Mouse (Mus musculus) hindbrain, postnatal 0 days (tissue): ENCODE measurements at regions not wholly inside any gene's neighbourhood (a gene's known extent, or its start where the extent isn't known, plus 50 kb on each side); places are given as distances from the start of the nearest gene placed in this dataset.

Source experiments
- ATAC-seq: fragments of 200-750 bp; cut with Nextera tagmentation; 2 replicates; pipeline ENCODE4 v1.8.0; 2017; ENCODE audit warnings: mild to moderate bottlenecking, moderate TSS enrichment, moderate library complexity
- DNase-seq: peaks from one replicate; pipeline ENCODE4 v3.0.0-alpha.2; 2015; ENCODE audit warnings: low spot score
- H3K27ac ChIP-seq: fragments of 300-500 bp; sonication (generic); 2 replicates; pipeline ENCODE4 v1.5.1; 2014; ENCODE audit warnings: mild to moderate bottlenecking
- H3K27me3 ChIP-seq: fragments of 300-500 bp; sonication (generic); 2 replicates; pipeline ENCODE4 v1.6.1; 2014; ENCODE audit warnings: low read length, mixed read lengths; ENCODE audit not compliant: insufficient read depth
- H3K36me3 ChIP-seq: fragments of 300-500 bp; sonication (generic); 2 replicates; pipeline ENCODE4 v1.6.1; 2014; ENCODE audit warnings: low read length, mixed read lengths; ENCODE audit not compliant: insufficient read depth
- H3K4me1 ChIP-seq: fragments of 300-500 bp; sonication (generic); 2 replicates; pipeline ENCODE4 v1.6.1; 2014; ENCODE audit warnings: antibody characterized with exemption, low read length, mixed read lengths; ENCODE audit not compliant: insufficient read depth
- H3K4me2 ChIP-seq: fragments of 300-500 bp; sonication (generic); 2 replicates; pipeline ENCODE4 v1.6.1; 2014; ENCODE audit warnings: low read depth, mild to moderate bottlenecking, low read length, moderate library complexity, mixed read lengths
- H3K4me3 ChIP-seq: fragments of 300-500 bp; sonication (generic); 2 replicates; pipeline ENCODE4 v1.5.1; 2014; ENCODE audit warnings: low read length
- H3K9ac ChIP-seq: fragments of 300-500 bp; sonication (generic); replicated peaks from 2 replicates; pipeline ENCODE4 v1.6.1; 2014; ENCODE audit warnings: mild to moderate bottlenecking, low read length, moderate library complexity, mixed read lengths
- H3K9me3 ChIP-seq: fragments of 300-500 bp; sonication (generic); 2 replicates; pipeline ENCODE4 v1.6.1; 2016; ENCODE audit warnings: low read length, mixed read lengths
- CTCF ChIP-seq: IDR thresholded peaks from 2 replicates; pipeline ENCODE4 v1.5.1; 2016; ENCODE audit warnings: antibody characterized with exemption, control low read depth, low read depth
- WGBS: fragments of 180-500 bp; shearing (Covaris S2); extraction: QIAGEN DNeasy Blood & Tissue Kit; methylation state at CpG from one replicate; pipeline ENCODE4 v1.1.7; 2014; 5-methylcytosine and 5-hydroxymethylcytosine counted together

DNA sequence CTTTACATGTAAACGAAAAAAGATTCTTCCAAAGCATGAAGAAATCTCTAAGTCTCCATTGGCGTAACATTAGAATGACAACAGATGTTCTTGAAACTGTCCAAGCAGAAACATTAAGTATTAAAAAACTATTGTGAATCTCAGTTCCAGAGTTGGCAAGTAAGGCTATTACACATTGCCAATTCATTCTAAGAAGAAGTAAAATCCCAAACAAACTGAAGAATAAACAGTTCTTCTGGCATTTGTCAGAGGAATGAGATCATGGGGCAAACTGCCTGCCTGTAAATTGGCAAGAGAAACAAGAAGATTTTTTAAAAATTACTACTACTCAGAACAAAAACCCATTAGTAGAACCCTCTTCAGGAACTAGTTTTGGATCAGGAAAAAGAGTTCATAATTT, 680.1 kb downstream of the Nova1 start:
- Histone ChIP-seq H3K27ac (no peak overlapping the region), H3K4me1 (no peaks in the 10 kb centered on the region), H3K36me3 (no peaks in the 10 kb centered on the region), H3K9ac (no peak overlapping the region), H3K4me3 (no peak overlapping the region), H3K27me3 (no peaks in the 10 kb centered on the region), H3K4me2 (no peak overlapping the region), H3K9me3 (no peaks in the 10 kb centered on the region)
- WGBS = 57% methylated on average over 2 of the region's 2 CpGs
- ATAC-seq (no peak), DNase-seq (peak; percentile 10)
- TF ChIP-seq CTCF = no peak

- Histone ChIP-seq H3K9ac (no peak overlapping the region), H3K4me2 (no peak overlapping the region), H3K4me1 (no peaks in the 10 kb centered on the region), H3K9me3 (no peaks in the 10 kb centered on the region), H3K27ac (no peak overlapping the region), H3K36me3 (no peaks in the 10 kb centered on the region), H3K27me3 (no peaks in the 10 kb centered on the region), H3K4me3 (no peak overlapping the region)
- no peak for DNase-seq
- WGBS = 69% methylated on average over 1 of the region's 1 CpGs
- no peak for TF ChIP-seq CTCF
- ATAC-seq = no peak
Measured at GRCm38 (mm10) chr12:46125867-46126266, 692.9 kb downstream of the Nova1 start.

- H3K27ac ChIP-seq = no peak overlapping the region
- no peak for ATAC-seq
- H3K4me2 ChIP-seq = no peak overlapping the region
- H3K4me3 ChIP-seq = no peak overlapping the region
- H3K36me3 ChIP-seq = no peaks in the 10 kb centered on the region
- H3K4me1 ChIP-seq = no peaks in the 10 kb centered on the region
- WGBS = 92% methylated on average over 4 of the region's 4 CpGs
- TF ChIP-seq CTCF = no peak
- no peak overlapping the region for H3K9ac ChIP-seq
- no peaks in the 10 kb centered on the region for H3K27me3 ChIP-seq
- DNase-seq = no peak
- no peaks in the 10 kb centered on the region for H3K9me3 ChIP-seq
Measured at GRCm38 (mm10) chr12:46111352-46111751, 707.4 kb downstream of the Nova1 start.

GRCm38 (mm10) chr12:46083356-46083755, 735.4 kb downstream of the Nova1 start:
- no peak overlapping the region for H3K4me3 ChIP-seq
- no peak for ATAC-seq
- no peaks in the 10 kb centered on the region for H3K36me3 ChIP-seq
- no peaks in the 10 kb centered on the region for H3K4me1 ChIP-seq
- H3K9ac ChIP-seq = no peak overlapping the region
- 75% methylated on average over 2 of the region's 2 CpGs for WGBS
- H3K4me2 ChIP-seq = no peak overlapping the region
- H3K27ac ChIP-seq = no peak overlapping the region
- H3K27me3 ChIP-seq = no peaks in the 10 kb centered on the region
- H3K9me3 ChIP-seq = no peaks in the 10 kb centered on the region
- no peak for TF ChIP-seq CTCF
- no peak for DNase-seq

DNA sequence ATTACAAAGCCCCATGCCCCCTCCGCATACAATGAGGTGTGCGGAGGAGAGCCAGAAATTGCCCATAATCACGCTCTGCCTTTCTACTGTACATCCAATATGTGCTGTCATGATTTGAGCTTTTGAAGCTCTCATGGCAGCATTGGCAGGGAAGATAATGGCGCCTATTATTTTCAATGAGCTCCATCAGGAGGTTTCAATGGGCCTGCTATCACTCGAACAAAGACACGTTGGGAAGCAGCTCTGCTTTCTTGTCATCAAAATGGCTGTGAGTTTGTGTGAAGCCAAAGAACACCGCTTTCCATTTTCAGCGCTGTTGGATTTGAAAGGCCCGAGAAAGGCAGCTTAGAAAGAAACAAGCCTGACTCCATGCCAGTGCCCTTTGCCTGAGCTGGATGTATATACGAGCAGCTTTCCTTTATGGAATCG, 742.9 kb downstream of the Nova1 start:
- Histone ChIP-seq H3K9ac (no peak overlapping the region), H3K9me3 (no peaks in the 10 kb centered on the region), H3K27ac (0 out of 2 replicates have a peak overlapping the region, but pooled peaks have one; percentile 0), H3K4me2 (no peak overlapping the region), H3K4me1 (no peaks in the 10 kb centered on the region), H3K4me3 (no peak overlapping the region), H3K27me3 (no peaks in the 10 kb centered on the region), H3K36me3 (no peaks in the 10 kb centered on the region)
- WGBS = 51% methylated on average over 11 of the region's 11 CpGs
- peak; percentile 58 for DNase-seq
- TF ChIP-seq CTCF = no peak
- ATAC-seq = no peak

- ATAC-seq (peak; percentile 40; the same call in 1 of the 2 replicates), DNase-seq (no peak)
- WGBS = 82% methylated on average over 5 of the region's 5 CpGs
Measured at GRCm38 (mm10) chr12:46075355-46075754, 743.4 kb downstream of the Nova1 start.

DNA sequence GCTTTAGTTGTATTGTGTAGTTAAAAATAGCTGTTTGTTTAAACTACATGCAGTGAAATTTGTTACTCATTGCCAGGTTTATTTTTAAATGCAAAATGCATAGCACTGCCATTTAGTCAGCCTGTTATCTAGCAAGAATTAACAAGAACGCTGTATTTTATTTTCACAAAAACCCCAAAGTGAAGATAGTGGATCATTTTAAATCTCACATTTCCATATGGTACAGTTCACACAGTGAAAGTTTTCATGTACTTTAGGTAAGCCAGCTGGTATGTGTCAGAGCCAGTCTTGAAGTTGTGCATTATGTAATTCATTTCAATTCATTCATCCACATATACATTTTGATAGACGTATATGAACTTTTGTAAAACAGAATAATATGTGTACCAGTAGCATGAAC, 751.8 kb downstream of the Nova1 start:
- H3K4me1 ChIP-seq = no peaks in the 10 kb centered on the region
- H3K27me3 ChIP-seq = no peaks in the 10 kb centered on the region
- no peaks in the 10 kb centered on the region for H3K9me3 ChIP-seq
- no peak for TF ChIP-seq CTCF
- no peak overlapping the region for H3K27ac ChIP-seq
- no peak for DNase-seq
- H3K4me3 ChIP-seq = no peak overlapping the region
- no peak for ATAC-seq
- H3K4me2 ChIP-seq = no peak overlapping the region
- H3K36me3 ChIP-seq = no peaks in the 10 kb centered on the region
- WGBS = 91% methylated on average over 2 of the region's 2 CpGs
- no peak overlapping the region for H3K9ac ChIP-seq

More at GRCm38 (mm10) chr12:46075355-46075754, 743.4 kb downstream of the Nova1 start:
- Histone ChIP-seq H3K27ac (0 out of 2 replicates have a peak overlapping the region, but pooled peaks have one; percentile 0), H3K9ac (no peak overlapping the region), H3K27me3 (no peaks in the 10 kb centered on the region), H3K4me2 (no peak overlapping the region), H3K4me3 (no peak overlapping the region), H3K9me3 (no peaks in the 10 kb centered on the region), H3K4me1 (no peaks in the 10 kb centered on the region), H3K36me3 (no peaks in the 10 kb centered on the region)
- TF ChIP-seq CTCF = no peak
